Mouse (Mus musculus) kidney, adult 2 months (tissue): ENCODE results near the gene Pear1.

Experiments
- CTCF ChIP-seq: fragments of 200-500 bp; conservative IDR thresholded peaks from 2 replicates; pipeline ENCODE4 v1.5.1; 2011; ENCODE audit warnings: low read depth, mild to moderate bottlenecking, control low read depth, low read length, moderate library complexity, mixed read lengths; ENCODE audit not compliant: insufficient read depth, insufficient read length
- POLR2A ChIP-seq: fragments of 200-500 bp; IDR thresholded peaks from one replicate; pipeline ENCODE4 v1.6.1; 2011; ENCODE audit warnings: low read depth, low read length, control low read depth

- TF ChIP-seq CTCF, result no peak
- TF ChIP-seq POLR2A, result no peak
These were observed 57.8 kb downstream of the Pear1 start for GRCm38 (mm10) chr3:87766284-87766667.
